Mouse (Mus musculus) lung, embryonic 14.5 days (tissue): ENCODE data around the gene Rspo4. TPM values are rescaled to one million over a fixed set of nuclear protein-coding genes. Genes with fewer than 3 reads are reported as not detected.

Source experiments
- ATAC-seq: fragments of 200-750 bp; cut with Nextera tagmentation; 2 replicates; pipeline ENCODE4 v1.8.0; 2017; ENCODE audit warnings: mild to moderate bottlenecking, moderate TSS enrichment, moderate library complexity; ENCODE audit not compliant: insufficient read depth
- DNase-seq: peaks from one replicate; pipeline ENCODE4 v3.0.0-alpha.2; 2015
- H3K27ac ChIP-seq: fragments of 300-500 bp; sonication (generic); 2 replicates; pipeline ENCODE4 v1.5.1; 2014; ENCODE audit warnings: low read depth, mild to moderate bottlenecking, moderate library complexity
- H3K27me3 ChIP-seq: fragments of 300-500 bp; sonication (generic); 2 replicates; pipeline ENCODE4 v1.6.1; 2014; ENCODE audit warnings: low read length, control low read depth; ENCODE audit not compliant: insufficient read depth
- H3K36me3 ChIP-seq: fragments of 300-500 bp; sonication (generic); 2 replicates; pipeline ENCODE4 v1.6.1; 2014; ENCODE audit warnings: control low read depth; ENCODE audit not compliant: insufficient read depth
- H3K4me1 ChIP-seq: fragments of 300-500 bp; sonication (generic); 2 replicates; pipeline ENCODE4 v1.6.1; 2014; ENCODE audit warnings: antibody characterized with exemption, control low read depth; ENCODE audit not compliant: insufficient read depth
- H3K4me2 ChIP-seq: fragments of 300-500 bp; sonication (generic); 2 replicates; pipeline ENCODE4 v1.6.1; 2014; ENCODE audit warnings: mild to moderate bottlenecking
- H3K4me3 ChIP-seq: fragments of 300-500 bp; sonication (generic); 2 replicates; pipeline ENCODE4 v1.5.1; 2014; ENCODE audit warnings: low read depth, low read length
- H3K9ac ChIP-seq: fragments of 300-500 bp; sonication (generic); 2 replicates; pipeline ENCODE4 v1.6.1; 2014
- H3K9me3 ChIP-seq: fragments of 300-500 bp; sonication (generic); 2 replicates; pipeline ENCODE4 v1.6.1; 2016; ENCODE audit warnings: low read depth, low read length, control low read depth
- CTCF ChIP-seq: IDR thresholded peaks from 2 replicates; pipeline ENCODE4 v1.5.1; 2016; ENCODE audit warnings: antibody characterized with exemption, low read depth
- WGBS: fragments of 180-500 bp; shearing (Covaris S2); extraction: QIAGEN DNeasy Blood & Tissue Kit; methylation state at CpG from one replicate; pipeline ENCODE4 v1.1.7; 2014; 5-methylcytosine and 5-hydroxymethylcytosine counted together
- polyA plus RNA-seq: library from polyadenylated mRNA; unstranded; fragments of >200 nt; fragmentation: Nextera tagmentation; extraction: Ambion mirVana; gene quantifications from 2 replicates; pipeline ENCODE4 v1.2.1, GENCODE M21; 2014

Gene Rspo4
- polyA plus RNA-seq, 1 experiment from 2014 or later = 0.17 TPM

GRCm38 (mm10) chr2:151910919-151911500 lies 68.3 kb downstream of the Rspo4 start, which contains the start of gene Angpt4:
TSS of gene Angpt4 (plus strand) at chr2:151911210.
- H3K4me1 ChIP-seq = 0 out of 2 replicates have a peak, but pooled peaks cover 7% of the 10 kb centered on the region
- ATAC-seq (peak; percentile 59; the same call in 1 of the 2 replicates), DNase-seq (peak; percentile 23)
- no peak for TF ChIP-seq CTCF
- H3K4me2 ChIP-seq = no peak within 1 kb of the TSS
- no peaks in the 10 kb centered on the region for H3K36me3 ChIP-seq
- H3K27me3 ChIP-seq = no peaks in the 10 kb centered on the region
- no peak within 1 kb of the TSS for H3K27ac ChIP-seq
- WGBS = 38% methylated on average over 13 of the region's 13 CpGs
- no peak within 1 kb of the TSS for H3K9ac ChIP-seq
- no peaks in the 10 kb centered on the region for H3K9me3 ChIP-seq
- no peak within 1 kb of the TSS for H3K4me3 ChIP-seq

- no peaks in the 10 kb centered on the region for H3K27me3 ChIP-seq
- H3K36me3 ChIP-seq = no peaks in the 10 kb centered on the region
- H3K9ac ChIP-seq = no peak overlapping the region
- 78% methylated on average over 3 of the region's 3 CpGs for WGBS
- H3K4me1 ChIP-seq = peaks cover 11% of the 10 kb centered on the region; the same call in 1 of the 2 replicates
- no peak for TF ChIP-seq CTCF
- H3K4me2 ChIP-seq = no peak overlapping the region
- DNase-seq (no peak), ATAC-seq (no peak)
- H3K4me3 ChIP-seq = no peak overlapping the region
- H3K9me3 ChIP-seq = no peaks in the 10 kb centered on the region
- no peak overlapping the region for H3K27ac ChIP-seq
Observed at GRCm38 (mm10) chr2:151911751-151912150, 69.0 kb downstream of the Rspo4 start.

DNA sequence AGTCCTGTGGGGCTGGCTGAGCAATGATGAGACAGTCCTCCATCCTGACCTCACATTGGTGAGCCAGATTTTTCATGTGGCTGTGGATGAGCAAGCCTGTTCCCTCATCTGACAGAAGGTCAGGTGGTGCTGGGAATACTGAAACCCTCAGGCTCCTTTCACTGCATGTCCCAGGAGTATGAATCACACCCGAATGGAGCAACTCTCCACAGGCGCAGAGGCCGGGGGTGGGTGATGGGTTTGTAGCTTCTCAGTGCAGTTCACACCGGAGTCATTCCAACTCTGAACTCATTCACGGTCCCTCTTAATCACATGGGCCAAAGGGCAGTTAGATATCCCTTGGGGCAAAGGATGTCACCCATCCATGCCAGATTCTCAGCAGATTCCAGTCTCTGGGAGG lies 71.4 kb downstream of the Rspo4 start:
- Histone ChIP-seq H3K36me3 (no peaks in the 10 kb centered on the region), H3K9me3 (no peaks in the 10 kb centered on the region), H3K27ac (no peak overlapping the region), H3K4me2 (no peak overlapping the region), H3K27me3 (no peaks in the 10 kb centered on the region), H3K4me1 (peaks cover 11% of the 10 kb centered on the region; the same call in 1 of the 2 replicates), H3K4me3 (no peak overlapping the region), H3K9ac (no peak overlapping the region)
- WGBS = 59% methylated on average over 5 of the region's 5 CpGs
- TF ChIP-seq CTCF = no peak
- ATAC-seq = no peak
- DNase-seq = no peak

- ATAC-seq = no peak
- Histone ChIP-seq H3K27ac (no peak overlapping the region), H3K4me2 (no peak overlapping the region), H3K9ac (no peak overlapping the region), H3K4me3 (no peak overlapping the region), H3K27me3 (no peaks in the 10 kb centered on the region), H3K36me3 (no peaks in the 10 kb centered on the region), H3K4me1 (peaks cover 11% of the 10 kb centered on the region; the same call in 1 of the 2 replicates), H3K9me3 (no peaks in the 10 kb centered on the region)
- TF ChIP-seq CTCF = no peak
- DNase-seq = no peak
- 17% methylated on average over 2 of the region's 2 CpGs for WGBS
Observed at GRCm38 (mm10) chr2:151915111-151915510, 72.4 kb downstream of the Rspo4 start.

DNA sequence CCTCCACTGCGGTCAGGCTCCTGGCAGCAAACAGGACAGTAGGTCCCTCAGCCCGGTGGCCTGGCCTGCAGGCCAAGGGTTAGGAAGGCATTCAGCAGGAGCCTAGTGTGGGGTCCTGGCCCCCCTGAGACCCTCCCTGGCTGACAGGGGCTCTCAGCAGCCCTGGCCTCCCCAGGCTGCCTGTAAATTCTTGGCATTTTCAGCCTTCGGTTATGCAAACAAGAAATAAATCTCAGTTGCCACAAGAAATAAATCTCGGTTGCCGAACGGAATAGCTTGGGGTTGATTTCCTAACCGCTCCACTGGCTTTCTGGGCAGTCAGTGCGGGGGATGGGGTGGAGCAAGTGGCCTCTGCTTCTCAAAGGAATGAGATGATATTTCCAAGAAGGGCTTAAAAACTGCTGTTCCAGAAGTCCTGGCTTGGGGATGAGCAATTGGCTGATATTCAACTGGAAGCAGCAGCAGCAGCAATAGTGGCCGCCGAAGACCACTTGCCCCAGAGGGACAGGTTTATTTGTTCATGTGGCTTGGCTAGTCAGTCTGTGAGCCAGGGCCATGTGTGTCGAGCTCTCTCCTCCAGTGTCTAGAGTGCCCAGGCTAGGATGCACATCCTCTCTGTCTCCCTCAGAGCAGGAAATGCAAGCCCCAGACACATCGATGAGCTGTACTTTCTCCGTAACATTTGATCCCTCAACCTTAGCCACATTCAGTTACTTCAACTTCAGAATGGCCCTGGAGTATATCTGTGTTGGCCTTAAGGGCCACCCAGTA lies 73.5 kb downstream of the Rspo4 start:
- Histone ChIP-seq H3K4me2 (no peak overlapping the region), H3K27ac (no peak overlapping the region)

GRCm38 (mm10) chr2:151919140-151919539 lies 76.4 kb downstream of the Rspo4 start:
- Histone ChIP-seq H3K4me1 (peaks cover 4% of the 10 kb centered on the region; the same call in 1 of the 2 replicates), H3K4me3 (no peak overlapping the region), H3K36me3 (no peaks in the 10 kb centered on the region), H3K9me3 (no peaks in the 10 kb centered on the region), H3K4me2 (no peak overlapping the region), H3K27me3 (no peaks in the 10 kb centered on the region), H3K9ac (no peak overlapping the region), H3K27ac (no peak overlapping the region)
- ATAC-seq (no peak), DNase-seq (no peak)
- TF ChIP-seq CTCF = no peak
- 20% methylated on average over 9 of the region's 9 CpGs for WGBS

More for the DNA sequence above, 73.5 kb downstream of the Rspo4 start:
- DNase-seq (peak; percentile 64), ATAC-seq (peak; percentile 30; the same call in 1 of the 2 replicates)
- no peak for TF ChIP-seq CTCF
- Histone ChIP-seq H3K9ac (no peak overlapping the region), H3K36me3 (no peaks in the 10 kb centered on the region), H3K4me1 (peaks cover 9% of the 10 kb centered on the region; the same call in 1 of the 2 replicates), H3K9me3 (no peaks in the 10 kb centered on the region), H3K4me3 (no peak overlapping the region), H3K27me3 (no peaks in the 10 kb centered on the region)
- 33% methylated on average over 13 of the region's 13 CpGs for WGBS

DNA sequence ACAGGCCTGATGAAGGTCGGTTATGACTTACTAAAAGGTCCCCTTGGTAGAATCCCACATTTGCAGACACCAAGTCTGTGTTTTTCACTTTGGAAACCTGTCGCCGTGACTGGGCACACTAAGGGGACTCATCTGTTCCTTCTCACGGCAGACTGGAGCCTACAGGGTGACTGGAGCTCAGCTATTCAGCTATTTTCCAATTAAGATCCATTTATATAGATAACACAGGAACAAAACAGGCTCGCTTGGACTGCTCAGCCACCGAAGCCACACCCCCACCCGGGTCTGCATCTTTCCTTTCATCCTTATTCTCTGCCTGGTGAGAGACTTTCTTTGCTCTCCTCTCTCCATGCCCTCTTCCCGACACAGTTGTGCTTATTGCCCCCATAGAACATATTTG lies 78.3 kb downstream of the Rspo4 start:
- TF ChIP-seq CTCF = no peak
- Histone ChIP-seq H3K27me3 (no peaks in the 10 kb centered on the region), H3K9ac (no peak overlapping the region), H3K4me1 (peaks cover 4% of the 10 kb centered on the region; the same call in 1 of the 2 replicates), H3K27ac (no peak overlapping the region), H3K9me3 (no peaks in the 10 kb centered on the region), H3K36me3 (no peaks in the 10 kb centered on the region), H3K4me2 (no peak overlapping the region), H3K4me3 (no peak overlapping the region)
- DNase-seq (no peak), ATAC-seq (no peak)
- WGBS = 63% methylated on average over 8 of the region's 8 CpGs
